Mouse (Mus musculus) ES-Bruce4 (cell line): Measurements from ENCODE around the gene Klhl18.

Experiments
- CTCF ChIP-seq: IDR thresholded peaks from one replicate; pipeline ENCODE4 v1.8.1; 2011; ENCODE audit warnings: low read depth, low read length
- POLR2A ChIP-seq: IDR thresholded peaks from one replicate; pipeline ENCODE4 v1.8.1; 2011; ENCODE audit warnings: low read length; ENCODE audit not compliant: insufficient read depth

DNA sequence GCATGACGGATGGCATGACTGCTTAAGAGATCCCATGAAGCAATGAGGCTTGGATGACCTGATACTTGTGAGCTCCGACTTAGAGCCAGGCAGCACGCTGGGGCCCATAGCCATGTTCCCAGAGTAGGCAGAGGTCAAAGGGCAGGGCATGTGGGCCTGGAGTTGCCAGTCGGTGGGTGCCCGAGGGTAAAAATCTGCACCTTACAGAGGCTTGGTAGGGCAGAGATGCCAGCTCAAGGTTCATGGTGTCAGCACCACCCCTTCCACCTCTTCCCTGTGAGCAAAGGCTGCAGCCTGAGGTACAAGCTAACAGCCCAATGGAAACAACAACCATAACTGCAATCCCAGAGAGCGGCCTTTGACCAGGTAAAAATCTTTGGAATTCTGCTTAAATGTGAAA, 11.2 kb downstream of the Klhl18 start:
- no peak for TF ChIP-seq POLR2A
- no peak for TF ChIP-seq CTCF
